Mouse (Mus musculus) forebrain, embryonic 10.5 days (tissue): Measurements from ENCODE around the gene Knstrn. TPM values are rescaled to one million over a fixed set of nuclear protein-coding genes. Genes with fewer than 3 reads are reported as not detected.

ENCODE experiments used
- DNase-seq: peaks from one replicate; pipeline ENCODE4 v3.0.0-alpha.2; 2017; ENCODE audit warnings: low spot score; ENCODE audit errors: extremely low spot score
- H3K27ac ChIP-seq: fragments of 300-500 bp; sonication (generic); 2 replicates; pipeline ENCODE4 v1.5.1; 2016; ENCODE audit warnings: mild to moderate bottlenecking
- H3K27me3 ChIP-seq: fragments of 300-500 bp; sonication (generic); 2 replicates; pipeline ENCODE4 v1.6.1; 2016; ENCODE audit warnings: mild to moderate bottlenecking; ENCODE audit not compliant: poor library complexity, severe bottlenecking
- H3K36me3 ChIP-seq: fragments of 300-500 bp; sonication (generic); replicated peaks from 2 replicates; pipeline ENCODE4 v1.6.1; 2016; ENCODE audit warnings: mild to moderate bottlenecking, moderate library complexity
- H3K4me1 ChIP-seq: fragments of 300-500 bp; sonication (generic); 2 replicates; pipeline ENCODE4 v1.6.1; 2016
- H3K4me3 ChIP-seq: fragments of 300-500 bp; sonication (generic); 2 replicates; pipeline ENCODE4 v1.5.1; 2016; ENCODE audit warnings: mild to moderate bottlenecking, moderate library complexity
- H3K9me3 ChIP-seq: fragments of 300-500 bp; sonication (generic); 2 replicates; pipeline ENCODE4 v1.6.1; 2016; ENCODE audit warnings: mild to moderate bottlenecking, moderate library complexity
- WGBS: fragments of 180-500 bp; shearing (Covaris S2); methylation state at CpG from one replicate; pipeline ENCODE4 v1.1.7; 2016; 5-methylcytosine and 5-hydroxymethylcytosine counted together
- polyA plus RNA-seq: library from polyadenylated mRNA; unstranded; fragments of >200 nt; fragmentation: Nextera tagmentation; extraction: Ambion mirVana; gene quantifications from 2 replicates; pipeline ENCODE4 v1.2.1, GENCODE M21; 2016

Knstrn gene
- polyA plus RNA-seq, 1 experiment from 2014 or later: 180 TPM

DNA sequence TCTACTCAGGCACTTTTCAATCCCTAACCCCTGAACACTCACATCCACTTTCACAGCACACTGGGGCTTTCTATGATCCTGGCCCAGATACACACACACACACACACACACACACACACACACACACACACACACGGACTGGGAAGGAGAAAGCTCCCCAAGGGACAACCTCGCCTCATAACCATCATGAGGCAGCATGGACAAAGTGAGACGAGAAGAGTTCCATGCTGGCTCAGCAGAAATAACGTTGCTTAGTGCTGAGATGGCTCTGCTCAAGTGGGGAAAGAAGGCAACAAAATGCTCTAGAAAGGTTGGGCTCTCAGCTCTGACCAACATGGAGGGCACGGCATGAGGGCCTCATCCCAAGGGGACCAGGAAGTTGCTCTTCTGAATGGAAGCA is 27.4 kb downstream of the Knstrn start:
- DNase-seq: no peak
- 86% methylated on average over 5 of the region's 5 CpGs for WGBS
- H3K4me1 ChIP-seq: peaks cover 9% of the 10 kb centered on the region

DNA sequence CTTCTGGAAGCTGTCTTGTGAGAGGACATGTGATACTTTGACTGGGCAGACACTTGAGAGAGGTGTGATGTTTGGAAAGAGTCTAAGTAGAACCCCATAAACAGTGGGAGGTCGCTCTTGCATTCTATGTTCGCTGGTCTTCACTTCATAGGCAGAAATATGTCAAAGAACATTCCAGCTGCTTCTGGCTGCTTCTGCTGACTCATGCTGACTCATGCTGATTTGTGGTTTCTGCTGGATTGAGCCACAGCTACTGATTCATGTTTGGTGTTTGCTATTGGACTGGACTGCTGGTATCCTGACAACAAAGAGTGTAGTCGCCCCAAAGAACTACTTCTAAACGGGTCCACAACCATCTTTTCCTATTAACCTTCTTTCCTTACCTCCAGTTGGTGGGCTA is 28.0 kb downstream of the Knstrn start:
- 93% methylated on average over 4 of the region's 4 CpGs for WGBS
- no peak for DNase-seq

More for the DNA sequence above, 27.4 kb downstream of the Knstrn start:
- H3K27me3 ChIP-seq: no peaks in the 10 kb centered on the region
- peaks cover 3% of the 10 kb centered on the region for H3K36me3 ChIP-seq
- H3K9me3 ChIP-seq: no peaks in the 10 kb centered on the region
- H3K27ac ChIP-seq: no peak overlapping the region
- no peak overlapping the region for H3K4me3 ChIP-seq

DNA sequence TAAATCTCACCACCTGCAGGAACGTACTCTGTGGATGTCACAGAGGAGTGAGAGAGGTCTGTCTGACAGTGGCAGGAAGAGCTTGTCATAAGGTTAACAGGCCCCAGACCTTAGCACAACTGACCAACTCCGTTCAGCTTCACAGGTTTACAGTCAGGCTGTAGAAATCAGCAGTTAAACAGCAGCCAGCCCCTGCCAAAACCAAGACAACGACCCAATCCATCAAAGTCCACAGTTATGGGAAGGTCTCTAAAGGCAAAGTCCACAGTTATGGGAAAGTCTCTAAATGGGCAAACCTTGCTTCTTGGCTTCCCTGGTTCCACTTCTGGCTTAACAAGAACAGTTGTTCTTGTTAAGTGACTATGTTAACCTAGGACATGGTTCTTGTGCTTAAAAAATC is 30.6 kb downstream of the Knstrn start:
- H3K36me3 ChIP-seq: no peaks in the 10 kb centered on the region
- 93% methylated on average over 3 of the region's 3 CpGs for WGBS
- 0 out of 2 replicates have a peak, but pooled peaks cover 2% of the 10 kb centered on the region for H3K4me1 ChIP-seq
- H3K9me3 ChIP-seq: no peaks in the 10 kb centered on the region
- no peak overlapping the region for H3K27ac ChIP-seq
- DNase-seq: no peak
- no peak overlapping the region for H3K4me3 ChIP-seq
- H3K27me3 ChIP-seq: no peaks in the 10 kb centered on the region

More for the DNA sequence above, 28.0 kb downstream of the Knstrn start:
- H3K27ac ChIP-seq: no peak overlapping the region
- H3K4me1 ChIP-seq: peaks cover 10% of the 10 kb centered on the region
- no peak overlapping the region for H3K4me3 ChIP-seq
- no peaks in the 10 kb centered on the region for H3K27me3 ChIP-seq
- H3K36me3 ChIP-seq: no peaks in the 10 kb centered on the region
- no peaks in the 10 kb centered on the region for H3K9me3 ChIP-seq

DNA sequence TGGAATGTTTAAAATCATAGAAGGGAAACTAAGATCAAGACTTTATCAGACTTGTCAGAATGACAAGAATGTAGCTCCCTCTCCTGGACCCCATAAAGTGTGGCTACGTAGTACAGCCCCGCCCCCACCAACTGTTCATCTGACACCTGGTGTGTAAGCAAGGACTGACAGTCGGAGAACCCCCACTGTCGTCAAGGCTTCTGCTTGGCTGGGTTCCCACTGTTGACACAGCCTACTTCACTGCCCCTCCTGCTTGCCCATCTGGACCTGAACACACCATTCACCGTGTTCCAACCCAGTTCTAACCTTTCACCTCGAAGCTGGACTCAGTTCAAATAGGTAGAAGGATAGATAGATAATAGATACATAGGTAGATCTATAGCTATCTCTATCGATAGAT is 32.4 kb downstream of the Knstrn start:
- H3K27ac ChIP-seq: no peak overlapping the region
- no peaks in the 10 kb centered on the region for H3K27me3 ChIP-seq
- WGBS: 80% methylated on average over 7 of the region's 7 CpGs
- 0 out of 2 replicates have a peak, but pooled peaks cover 2% of the 10 kb centered on the region for H3K4me1 ChIP-seq
- DNase-seq: no peak
- no peak overlapping the region for H3K4me3 ChIP-seq
- no peaks in the 10 kb centered on the region for H3K36me3 ChIP-seq
- no peaks in the 10 kb centered on the region for H3K9me3 ChIP-seq

DNA sequence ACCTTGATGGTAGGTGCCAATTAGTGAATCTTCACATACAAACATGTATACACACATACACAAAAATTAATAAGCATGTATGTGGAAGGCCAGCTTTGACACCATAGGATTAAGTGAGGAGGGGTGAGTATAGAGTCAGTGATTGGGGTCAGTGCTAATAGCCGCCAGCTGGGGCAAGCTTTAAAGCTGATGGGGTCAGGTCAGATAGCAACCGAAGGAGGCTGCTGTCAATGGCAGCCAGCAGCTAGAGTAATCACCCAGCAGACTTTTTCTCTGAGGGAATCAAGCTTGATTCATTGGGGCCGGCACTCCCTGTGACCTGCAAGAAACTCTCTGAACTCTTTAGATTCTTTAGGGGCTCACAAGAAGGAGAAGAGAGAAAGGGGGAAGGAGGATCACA is 38.0 kb downstream of the Knstrn start:
- Histone ChIP-seq H3K36me3 (no peaks in the 10 kb centered on the region), H3K27me3 (no peaks in the 10 kb centered on the region), H3K4me1 (no peaks in the 10 kb centered on the region), H3K4me3 (no peak overlapping the region), H3K27ac (no peak overlapping the region), H3K9me3 (no peaks in the 10 kb centered on the region)
- 28% methylated on average over 3 of the region's 3 CpGs for WGBS
- no peak for DNase-seq

DNA sequence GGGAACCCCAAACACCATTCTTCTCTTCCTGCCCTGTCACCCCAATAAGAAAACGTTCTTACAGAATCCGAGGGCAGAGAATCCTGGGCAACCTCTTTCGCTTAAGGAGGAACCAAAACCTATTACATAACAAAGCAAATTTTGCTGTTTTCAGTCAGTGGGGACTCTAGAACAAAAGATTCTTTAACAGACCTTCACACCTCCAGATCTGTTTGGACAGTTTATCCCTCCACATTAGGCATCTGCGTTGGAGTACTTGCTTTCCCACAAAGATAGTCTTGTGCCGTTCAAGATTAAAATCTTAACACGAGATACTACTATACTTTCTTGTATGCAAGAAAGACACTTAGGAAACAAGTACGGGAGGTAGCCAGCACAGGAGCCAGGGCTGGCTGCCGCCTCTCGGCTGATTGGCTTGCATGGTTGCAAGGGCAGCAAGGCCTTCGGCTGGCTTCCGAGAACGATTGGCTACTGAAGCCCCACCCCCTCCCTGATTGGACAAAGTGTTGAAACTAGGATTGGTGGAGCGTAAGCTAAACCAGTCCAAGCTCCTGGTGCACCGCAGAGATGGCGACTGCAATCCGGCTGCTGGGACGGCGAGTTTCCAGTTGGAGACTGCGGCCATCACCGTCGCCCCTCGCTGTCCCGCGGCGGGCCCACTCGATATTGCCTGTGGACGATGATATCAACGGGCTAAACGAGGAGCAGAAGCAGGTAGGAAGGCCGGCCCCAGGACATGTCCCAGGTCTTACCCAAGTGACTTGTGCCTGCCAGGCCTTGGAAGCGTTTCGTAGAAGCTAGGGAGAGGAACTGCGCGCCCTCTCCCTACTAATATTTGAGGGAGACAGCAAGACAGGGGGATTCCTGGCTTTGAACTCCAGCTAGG is 47.9 kb downstream of the Knstrn start, which contains the start of gene Ivd:
Gene Ivd (plus strand): TSS at position 501 of the 886 bp plus-strand sequence.
- Histone ChIP-seq H3K36me3 (peaks cover 19% of the 10 kb centered on the region), H3K9me3 (no peaks in the 10 kb centered on the region), H3K4me3 (peak within 1 kb of the TSS; percentile 75), H3K27ac (peak within 1 kb of the TSS; percentile 90), H3K27me3 (no peaks in the 10 kb centered on the region), H3K4me1 (peaks cover 27% of the 10 kb centered on the region)
- under 1% methylated on average over 34 of the region's 34 CpGs for WGBS
- DNase-seq: peak; percentile 91

DNA sequence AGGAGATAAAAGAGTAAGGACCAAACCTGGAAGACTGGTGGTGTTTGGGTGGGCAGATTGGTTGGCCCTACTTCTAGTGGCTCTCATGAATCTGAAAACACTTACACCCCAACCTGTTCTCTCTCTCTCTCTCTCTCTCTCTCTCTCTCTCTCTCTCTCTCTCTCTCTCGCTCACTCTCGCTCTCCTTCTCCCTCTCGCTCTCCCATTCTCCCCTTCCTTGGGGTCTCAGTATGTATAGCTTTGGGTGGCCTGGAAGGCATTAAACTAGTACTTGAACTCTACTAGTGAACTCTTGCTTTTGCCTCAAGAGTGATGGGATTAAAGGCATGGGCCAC is 48.5 kb downstream of the Knstrn start:
- Histone ChIP-seq H3K27me3 (no peaks in the 10 kb centered on the region), H3K36me3 (peaks cover 19% of the 10 kb centered on the region), H3K27ac (peak overlapping the region; percentile 90), H3K4me1 (peaks cover 27% of the 10 kb centered on the region), H3K9me3 (no peaks in the 10 kb centered on the region), H3K4me3 (peak overlapping the region; percentile 75)
- no peak for DNase-seq
- 25% methylated on average over 3 of the region's 3 CpGs for WGBS

DNA sequence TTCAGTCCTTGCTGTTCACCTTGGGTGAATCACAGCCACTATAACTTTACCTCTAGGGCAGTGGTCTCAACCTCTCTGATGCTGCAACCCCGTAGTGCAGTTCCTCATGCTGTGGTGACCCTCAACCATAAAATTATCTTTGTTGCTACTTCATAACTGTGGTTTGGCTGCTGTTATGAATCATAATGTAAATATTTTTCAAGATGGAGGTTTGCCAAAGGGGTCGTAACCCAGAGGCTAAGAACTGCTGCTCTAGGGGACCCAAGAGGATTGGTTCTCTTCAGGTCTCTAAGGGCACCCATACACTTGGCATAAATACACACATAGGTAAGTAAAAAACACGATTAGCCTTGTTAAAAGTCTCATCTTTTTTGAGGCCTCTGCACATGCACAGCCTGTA is 56.8 kb downstream of the Knstrn start:
- Histone ChIP-seq H3K27me3 (no peaks in the 10 kb centered on the region), H3K4me1 (no peaks in the 10 kb centered on the region), H3K27ac (no peak overlapping the region), H3K9me3 (no peaks in the 10 kb centered on the region), H3K36me3 (peaks cover 75% of the 10 kb centered on the region), H3K4me3 (no peak overlapping the region)
- 90% methylated on average over 3 of the region's 3 CpGs for WGBS
- no peak for DNase-seq

DNA sequence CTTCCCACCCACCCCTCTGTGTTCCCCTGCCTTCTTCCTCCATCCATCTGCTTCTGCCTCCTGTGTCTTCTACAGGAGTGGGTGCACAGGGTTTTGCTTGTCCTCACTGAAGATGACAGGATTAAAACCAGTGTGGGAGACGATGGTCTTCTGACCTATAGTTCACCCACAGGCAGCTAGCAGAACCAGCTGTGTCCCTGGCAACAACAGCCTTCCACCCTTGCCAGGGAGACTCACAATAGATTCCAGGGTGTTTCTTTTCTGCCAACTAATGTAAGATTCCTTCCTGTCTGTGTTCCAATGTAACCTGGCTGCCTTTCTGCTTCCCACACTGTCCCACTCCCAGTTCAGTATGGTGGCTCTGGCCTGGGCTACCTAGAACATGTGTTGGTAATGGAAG is 57.2 kb downstream of the Knstrn start:
- DNase-seq: no peak
- H3K27me3 ChIP-seq: no peaks in the 10 kb centered on the region
- H3K9me3 ChIP-seq: no peaks in the 10 kb centered on the region
- WGBS: 93% methylated on average over 1 of the region's 1 CpGs
- no peak overlapping the region for H3K4me3 ChIP-seq
- no peak overlapping the region for H3K27ac ChIP-seq
- H3K4me1 ChIP-seq: no peaks in the 10 kb centered on the region
- H3K36me3 ChIP-seq: peaks cover 75% of the 10 kb centered on the region

DNA sequence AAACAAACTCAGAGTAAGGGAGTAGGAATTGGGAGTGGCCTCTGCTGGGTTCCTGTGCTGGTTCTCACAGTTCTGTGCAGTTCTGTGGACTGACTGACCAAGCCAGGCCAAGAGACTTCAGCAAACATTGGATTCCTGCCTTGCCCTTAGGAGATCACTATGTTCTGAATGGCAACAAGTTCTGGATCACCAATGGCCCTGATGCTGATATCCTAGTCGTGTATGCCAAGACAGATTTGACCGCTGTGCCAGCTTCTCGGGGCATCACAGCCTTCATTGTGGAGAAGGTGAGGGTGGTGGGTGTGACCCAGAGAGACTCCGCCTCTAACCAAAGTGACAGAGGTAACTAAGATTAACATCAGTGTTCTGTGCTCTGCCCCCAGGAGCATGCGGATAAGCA is 59.2 kb downstream of the Knstrn start:
- Histone ChIP-seq H3K36me3 (peaks cover 89% of the 10 kb centered on the region), H3K9me3 (no peaks in the 10 kb centered on the region), H3K27ac (no peak overlapping the region), H3K4me1 (no peaks in the 10 kb centered on the region), H3K27me3 (no peaks in the 10 kb centered on the region), H3K4me3 (no peak overlapping the region)
- WGBS: 94% methylated on average over 5 of the region's 5 CpGs
- DNase-seq: no peak

DNA sequence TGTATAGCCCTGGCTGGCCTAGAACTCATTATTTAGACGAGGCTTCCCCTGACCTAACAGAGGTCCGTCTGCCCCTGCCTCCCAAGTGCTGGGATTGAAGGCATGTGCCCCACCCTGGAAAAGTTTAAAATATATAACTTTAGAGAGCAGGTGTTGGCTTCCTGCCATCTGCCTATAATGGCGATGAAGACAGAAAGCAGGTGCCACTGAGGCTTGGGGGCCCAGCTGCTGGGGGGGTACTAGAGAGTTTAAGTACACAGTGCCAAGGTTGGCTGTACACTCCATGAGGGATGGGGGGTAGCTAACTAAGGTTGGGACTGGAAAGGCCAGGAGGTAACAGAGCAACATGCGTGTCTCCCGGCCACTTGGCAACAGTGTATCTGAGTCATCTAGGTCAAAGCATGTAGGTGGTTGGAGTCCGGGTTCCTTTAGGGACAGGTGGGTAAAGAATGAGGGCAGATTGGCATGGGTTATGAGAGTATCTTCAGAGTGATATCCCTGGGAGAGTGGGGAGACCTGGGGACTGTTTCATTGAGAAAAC is 60.2 kb downstream of the Knstrn start:
- Histone ChIP-seq H3K4me1 (no peaks in the 10 kb centered on the region), H3K27me3 (no peaks in the 10 kb centered on the region), H3K27ac (no peak overlapping the region), H3K4me3 (no peak overlapping the region), H3K36me3 (peaks cover 87% of the 10 kb centered on the region), H3K9me3 (no peaks in the 10 kb centered on the region)
- no peak for DNase-seq
- WGBS: 88% methylated on average over 6 of the region's 6 CpGs

DNA sequence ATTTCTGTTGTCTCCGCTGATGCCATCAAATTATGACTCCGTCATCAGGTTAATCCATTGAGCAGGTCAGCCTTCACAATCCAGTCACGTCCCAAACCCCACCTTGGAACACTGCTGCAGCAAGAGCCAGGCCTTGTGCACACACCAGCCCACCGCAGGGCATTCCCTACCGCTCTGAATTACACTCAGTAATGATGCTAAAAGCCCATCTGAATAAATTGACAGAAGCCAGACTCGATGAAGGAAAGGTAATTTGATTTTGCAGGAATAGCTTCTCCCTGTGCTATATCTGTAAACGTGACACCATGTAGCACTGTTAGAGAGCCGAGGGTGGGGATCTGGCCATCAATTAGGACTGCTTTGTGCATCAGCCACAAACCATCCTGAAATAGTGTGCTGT is 61.5 kb downstream of the Knstrn start:
- Histone ChIP-seq H3K27me3 (no peaks in the 10 kb centered on the region), H3K9me3 (no peaks in the 10 kb centered on the region), H3K4me3 (no peak overlapping the region), H3K4me1 (no peaks in the 10 kb centered on the region), H3K36me3 (peaks cover 75% of the 10 kb centered on the region), H3K27ac (no peak overlapping the region)
- DNase-seq: no peak
- WGBS: 94% methylated on average over 8 of the region's 8 CpGs

DNA sequence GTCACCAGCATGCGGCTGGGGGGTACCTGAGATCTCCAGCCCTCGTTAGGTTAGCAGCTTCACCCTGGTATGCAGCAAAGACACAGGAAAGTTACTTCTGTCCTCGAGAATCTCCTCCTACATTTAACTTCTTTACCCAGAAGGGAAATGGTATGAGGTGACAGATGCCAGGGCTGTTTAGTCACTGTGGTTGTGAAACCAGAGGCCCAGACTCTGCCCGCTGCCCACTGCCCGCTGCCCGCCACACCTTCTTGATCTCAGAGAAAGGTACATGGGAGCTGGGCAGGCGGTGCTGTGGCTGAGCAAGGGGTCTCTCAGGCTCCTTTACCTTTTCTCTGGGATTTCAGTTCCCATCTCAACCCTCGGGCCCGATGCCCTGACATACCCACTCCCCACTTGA is 62.6 kb downstream of the Knstrn start:
- peaks cover 71% of the 10 kb centered on the region for H3K36me3 ChIP-seq
- WGBS: 94% methylated on average over 9 of the region's 9 CpGs
- H3K27ac ChIP-seq: no peak overlapping the region

More for the DNA sequence above, 62.6 kb downstream of the Knstrn start:
- Histone ChIP-seq H3K4me1 (no peaks in the 10 kb centered on the region), H3K27me3 (no peaks in the 10 kb centered on the region), H3K4me3 (no peak overlapping the region), H3K9me3 (no peaks in the 10 kb centered on the region)
- DNase-seq: no peak
